Mouse (Mus musculus): ENCODE measurements at regions not wholly inside any gene's neighbourhood (a gene's known extent, or its start where the extent isn't known, plus 50 kb on each side); places are given as distances from the start of the nearest gene placed in this dataset.
A peak's percentile ranks its signal among the peaks of the same experiment; 100 is the strongest.

DNA sequence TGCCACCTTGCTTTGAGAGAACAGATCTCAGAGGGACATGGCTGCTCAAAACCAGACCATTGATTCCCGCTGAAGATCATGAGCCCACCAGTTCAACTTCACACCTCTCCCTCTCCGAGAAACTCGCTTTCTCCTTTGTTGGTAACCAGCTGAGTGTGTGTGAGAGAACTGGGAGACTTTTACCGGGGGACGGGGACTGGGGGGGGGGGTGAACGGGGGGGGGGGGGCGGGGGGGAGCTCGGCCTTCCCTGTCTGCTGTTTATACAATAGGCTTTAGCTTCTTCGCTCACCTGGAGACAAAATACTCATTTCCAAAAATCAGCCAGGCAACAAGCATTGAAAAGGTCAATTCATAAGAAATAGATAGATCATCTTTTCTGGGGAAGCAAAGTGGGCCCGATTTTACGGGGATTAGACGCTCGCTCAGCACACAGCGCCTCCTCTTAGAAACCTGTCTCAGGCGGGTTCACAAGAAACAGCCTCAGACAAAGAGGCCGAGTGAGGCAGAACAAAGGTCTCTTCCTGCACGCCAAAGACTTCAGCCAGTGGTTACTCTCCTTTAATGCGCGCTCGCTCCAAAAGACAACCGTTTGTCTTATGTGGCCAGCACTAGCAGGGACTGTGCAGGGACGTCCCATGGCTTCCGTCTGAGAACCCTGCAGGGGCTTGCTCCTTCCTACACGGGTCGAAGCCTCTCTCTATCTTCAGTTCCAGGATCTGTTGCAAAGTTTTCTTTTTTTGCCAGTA lies 202.7 kb downstream of the Irs2 start:
- peak; percentile 55; the same call in 1 of the 2 replicates for ATAC-seq
- H3K27ac ChIP-seq, result no peak overlapping the region

DNA sequence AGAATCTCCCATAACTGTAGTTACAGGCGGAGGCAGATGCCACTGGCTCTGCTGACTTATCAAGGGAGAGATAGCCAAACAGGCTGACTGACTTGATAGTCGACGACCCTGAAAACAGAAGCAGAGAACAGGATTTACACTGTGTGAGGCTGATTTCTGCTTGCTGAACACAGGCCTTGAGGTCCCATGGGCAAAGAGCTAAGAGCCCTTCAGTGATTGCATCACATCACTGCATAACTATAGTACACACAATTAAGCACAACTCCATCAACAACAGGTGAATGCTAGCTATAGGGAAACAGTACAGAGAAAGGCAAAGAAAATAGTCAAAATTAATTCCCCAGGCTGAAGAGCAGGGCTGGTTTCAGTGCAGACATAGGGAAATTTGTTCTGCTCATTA lies 203.3 kb downstream of the Irs2 start:
- Histone ChIP-seq H3K9ac (peak overlapping the region; percentile 34; the same call in 1 of the 2 replicates), H3K27me3 (0 out of 2 replicates have a peak, but pooled peaks cover 4% of the 10 kb centered on the region), H3K4me2 (no peak overlapping the region), H3K4me1 (peaks cover 18% of the 10 kb centered on the region), H3K36me3 (ENCODE audit: poor library complexity, severe bottlenecking) (no peaks in the 10 kb centered on the region), H3K9me3 (replicated peaks) (no peaks in the 10 kb centered on the region), H3K4me3 (no peak overlapping the region), H3K27ac (no peak overlapping the region)
- 54% methylated on average over 3 of the region's 3 CpGs for WGBS
- ATAC-seq, result no peak

More for the DNA sequence above, 202.7 kb downstream of the Irs2 start:
- Histone ChIP-seq H3K4me3 (peak overlapping the region; percentile 3; the same call in 1 of the 2 replicates), H3K27me3 (0 out of 2 replicates have a peak, but pooled peaks cover 4% of the 10 kb centered on the region), H3K36me3 (ENCODE audit: poor library complexity, severe bottlenecking) (no peaks in the 10 kb centered on the region), H3K9me3 (replicated peaks) (no peaks in the 10 kb centered on the region), H3K4me2 (peak overlapping the region; percentile 47), H3K4me1 (peaks cover 18% of the 10 kb centered on the region), H3K9ac (peak overlapping the region; percentile 35; the same call in 1 of the 2 replicates)
- WGBS, result 1% methylated on average over 22 of the region's 25 CpGs

DNA sequence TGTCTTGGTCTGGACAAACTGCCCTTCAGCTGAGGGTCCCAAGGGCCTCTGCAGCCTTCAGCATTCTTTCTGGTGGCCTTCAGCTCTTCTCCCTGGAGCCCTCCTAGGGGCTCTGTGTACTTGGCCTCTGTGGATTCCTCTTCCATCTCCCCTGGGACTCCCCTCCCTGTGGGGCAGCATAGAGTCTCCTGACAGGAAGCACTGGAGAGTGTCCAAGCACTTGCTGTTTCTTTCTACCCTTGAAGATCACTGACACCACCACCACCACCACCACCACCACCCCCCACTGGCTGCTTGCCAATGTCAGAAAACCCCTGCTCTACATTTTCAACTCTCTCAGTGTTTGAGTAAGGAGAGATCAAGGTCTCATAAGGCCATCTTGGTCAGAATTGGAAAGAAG lies 206.3 kb downstream of the Irs2 start:
- no peak overlapping the region for H3K4me3 ChIP-seq
- peaks cover 4% of the 10 kb centered on the region; the same call in 1 of the 2 replicates for H3K27me3 ChIP-seq
- H3K9ac ChIP-seq, result no peak overlapping the region
- no peaks in the 10 kb centered on the region for H3K36me3 ChIP-seq (ENCODE audit: poor library complexity, severe bottlenecking)
- peaks cover 18% of the 10 kb centered on the region for H3K4me1 ChIP-seq
- H3K4me2 ChIP-seq, result no peak overlapping the region
- no peaks in the 10 kb centered on the region for H3K9me3 ChIP-seq (replicated peaks)
- ATAC-seq, result no peak
- no peak overlapping the region for H3K27ac ChIP-seq

DNA sequence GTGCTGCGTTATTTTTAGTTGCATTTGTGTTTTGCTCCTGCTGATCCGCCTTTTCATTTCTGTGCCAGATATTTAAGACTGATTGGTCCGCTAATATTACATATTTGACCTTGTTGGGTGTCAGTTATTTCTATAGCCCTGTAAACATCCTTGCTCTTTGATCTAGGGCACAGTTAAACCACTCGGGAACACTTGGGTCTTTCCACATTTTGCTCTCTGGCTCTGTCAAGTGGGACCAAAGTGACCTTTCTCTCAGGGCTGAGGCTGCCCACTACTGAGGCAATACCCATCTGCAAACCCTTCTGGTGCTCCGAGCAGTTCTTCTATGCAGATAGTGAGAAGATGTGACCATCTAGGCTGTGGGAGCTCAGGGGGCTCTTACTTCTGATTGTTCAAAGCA lies 206.7 kb downstream of the Irs2 start:
- peaks cover 18% of the 10 kb centered on the region for H3K4me1 ChIP-seq
- H3K9me3 ChIP-seq (replicated peaks), result no peaks in the 10 kb centered on the region
- no peak overlapping the region for H3K27ac ChIP-seq
- no peak overlapping the region for H3K9ac ChIP-seq
- no peak for ATAC-seq
- peaks cover 1% of the 10 kb centered on the region; the same call in 1 of the 2 replicates for H3K27me3 ChIP-seq
- WGBS, result 87% methylated on average over 5 of the region's 5 CpGs
- no peaks in the 10 kb centered on the region for H3K36me3 ChIP-seq (ENCODE audit: poor library complexity, severe bottlenecking)
- no peak overlapping the region for H3K4me2 ChIP-seq
- H3K4me3 ChIP-seq, result no peak overlapping the region

DNA sequence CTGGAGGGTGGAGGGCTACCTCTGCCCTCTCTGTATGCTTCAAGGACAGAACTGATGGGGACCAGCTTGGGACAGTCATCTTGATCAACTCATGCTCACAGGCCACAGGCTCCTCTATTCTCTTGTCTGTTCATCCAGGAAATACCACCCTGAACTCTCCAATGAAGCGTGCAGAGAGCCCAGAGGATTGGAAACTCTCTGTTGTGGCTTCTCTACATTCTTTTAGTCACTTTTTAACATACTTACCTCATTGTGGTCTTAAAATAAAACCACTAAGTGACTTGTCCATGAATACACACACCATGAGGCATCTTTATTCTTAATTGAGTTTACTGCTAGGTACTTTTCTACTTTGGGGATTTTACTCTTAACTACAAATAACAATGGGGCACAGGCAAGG lies 209.8 kb downstream of the Irs2 start:
- no peak overlapping the region for H3K27ac ChIP-seq
- H3K27me3 ChIP-seq, result no peaks in the 10 kb centered on the region; the same call in 1 of the 2 replicates
- ATAC-seq, result no peak
- no peak overlapping the region for H3K4me3 ChIP-seq
- 89% methylated on average over 1 of the region's 1 CpGs for WGBS
- H3K9ac ChIP-seq, result no peak overlapping the region
- H3K36me3 ChIP-seq (ENCODE audit: poor library complexity, severe bottlenecking), result no peaks in the 10 kb centered on the region
- peaks cover 19% of the 10 kb centered on the region for H3K4me1 ChIP-seq
- no peak overlapping the region for H3K4me2 ChIP-seq
- H3K9me3 ChIP-seq (replicated peaks), result no peaks in the 10 kb centered on the region

DNA sequence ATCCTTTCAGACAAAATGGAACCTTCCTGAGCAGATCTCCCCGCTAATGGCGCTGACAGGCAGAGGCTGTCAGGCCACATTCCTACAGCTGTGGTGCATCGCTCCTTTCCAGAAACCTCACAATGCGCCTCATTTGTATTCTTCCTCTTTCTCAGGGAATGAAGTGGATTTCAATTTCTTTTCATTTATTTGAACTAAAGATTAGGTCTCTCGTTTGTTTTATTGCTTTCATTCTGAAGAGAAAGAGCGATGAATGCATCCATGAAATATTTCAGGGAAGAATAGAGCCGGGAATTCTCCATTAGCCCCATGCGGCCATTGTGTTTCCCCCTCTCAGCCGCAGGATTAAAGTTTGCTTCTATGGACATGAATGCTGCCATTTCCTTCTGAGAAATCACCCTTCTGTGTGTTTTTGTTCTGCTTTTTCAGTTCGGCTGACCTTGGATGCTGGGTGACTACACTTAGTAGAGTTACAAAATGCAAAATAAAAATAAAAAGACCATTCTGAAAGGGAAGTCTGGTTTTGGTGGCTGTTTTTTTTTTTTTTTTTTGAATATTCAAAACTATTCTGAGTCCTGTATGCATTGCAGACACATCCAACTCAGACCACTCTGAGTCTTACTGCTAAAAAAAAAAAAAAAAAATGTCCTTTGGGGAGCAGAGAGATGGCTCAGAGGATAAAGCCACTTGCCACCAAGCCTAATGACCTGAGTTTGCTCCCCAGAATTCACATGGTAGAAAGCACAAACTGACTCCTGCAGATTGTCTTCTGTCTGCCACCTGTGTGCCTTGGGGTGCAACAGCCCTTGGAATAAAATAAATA lies 213.7 kb downstream of the Irs2 start:
- Histone ChIP-seq H3K36me3 (ENCODE audit: poor library complexity, severe bottlenecking) (no peaks in the 10 kb centered on the region), H3K27ac (peak overlapping the region; percentile 54), H3K4me2 (peak overlapping the region; percentile 21), H3K27me3 (no peaks in the 10 kb centered on the region; the same call in 1 of the 2 replicates), H3K9me3 (replicated peaks) (no peaks in the 10 kb centered on the region), H3K9ac (no peak overlapping the region), H3K4me3 (no peak overlapping the region), H3K4me1 (peaks cover 21% of the 10 kb centered on the region)
- peak; percentile 84 for ATAC-seq
- 3% methylated on average over 10 of the region's 10 CpGs for WGBS

DNA sequence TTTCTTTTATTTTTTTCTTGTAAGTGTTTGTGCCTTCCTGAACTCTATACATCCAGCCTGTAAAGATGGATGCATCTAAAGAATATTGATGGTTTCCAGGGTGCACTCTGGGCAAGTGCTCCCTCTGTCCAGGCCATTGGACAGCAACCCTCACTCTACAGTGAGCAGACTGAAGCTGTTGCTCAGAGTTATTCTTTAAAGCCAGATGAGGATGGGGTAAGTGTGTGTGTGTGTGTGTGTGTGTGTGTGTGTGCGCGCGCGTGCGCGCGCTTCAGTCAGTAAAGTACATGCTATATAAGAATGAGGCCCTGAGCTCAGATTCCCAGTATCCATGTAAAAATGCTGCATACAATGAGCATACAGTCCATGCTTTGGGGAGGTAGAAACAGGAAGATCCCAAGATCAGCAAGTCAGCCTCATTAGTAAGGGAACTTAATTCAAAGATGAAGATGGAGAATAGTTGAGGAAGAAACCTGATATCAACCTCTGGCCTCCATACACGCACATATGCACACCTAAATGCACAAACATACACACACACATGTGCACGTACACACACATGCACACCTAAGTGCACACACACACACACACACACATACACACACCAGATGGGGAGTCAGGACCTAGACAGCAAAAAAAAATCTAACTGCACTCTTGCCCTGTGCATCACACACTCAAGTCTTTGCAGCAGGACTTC lies 214.4 kb downstream of the Irs2 start:
- peak; percentile 22; the same call in 1 of the 2 replicates for ATAC-seq
- H3K27me3 ChIP-seq, result no peaks in the 10 kb centered on the region; the same call in 1 of the 2 replicates
- no peak overlapping the region for H3K9ac ChIP-seq
- peaks cover 21% of the 10 kb centered on the region for H3K4me1 ChIP-seq
- peak overlapping the region; percentile 54 for H3K27ac ChIP-seq
- H3K4me2 ChIP-seq, result peak overlapping the region; percentile 21
- 81% methylated on average over 9 of the region's 9 CpGs for WGBS
- no peaks in the 10 kb centered on the region for H3K9me3 ChIP-seq (replicated peaks)
- H3K36me3 ChIP-seq (ENCODE audit: poor library complexity, severe bottlenecking), result no peaks in the 10 kb centered on the region
- no peak overlapping the region for H3K4me3 ChIP-seq

DNA sequence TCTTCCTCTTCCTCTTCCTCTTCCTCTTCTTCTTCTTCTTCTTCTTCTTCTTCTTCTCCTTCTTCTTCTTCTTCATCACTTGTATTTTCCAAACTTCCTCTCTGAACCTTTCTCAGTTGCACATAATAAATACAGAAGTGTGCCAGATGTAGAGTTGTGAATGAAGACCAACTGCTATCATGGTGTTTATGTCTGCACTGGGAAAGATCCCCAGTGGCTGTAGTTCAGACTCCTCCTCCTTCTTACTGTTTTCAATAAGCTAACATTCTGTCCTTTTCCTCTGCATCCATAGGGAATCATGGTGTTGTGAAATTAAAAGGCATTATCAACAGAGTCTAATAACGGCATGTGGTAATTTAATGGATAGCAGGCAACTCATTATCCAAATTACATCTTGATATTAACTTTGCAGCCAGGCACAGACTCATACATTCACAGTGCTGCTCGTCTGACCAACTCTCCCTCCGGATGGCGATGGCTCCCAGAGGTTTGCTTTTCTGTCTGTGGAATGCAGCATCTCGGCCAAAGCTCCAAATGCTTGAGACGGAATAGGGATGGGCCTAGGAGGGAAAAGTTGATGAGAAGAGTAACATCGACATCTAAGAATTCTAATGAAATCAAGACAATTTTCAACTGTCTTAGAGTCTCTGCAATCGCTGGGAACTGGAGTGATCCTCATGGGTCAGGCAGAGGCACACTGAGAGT lies 219.6 kb downstream of the Irs2 start:
- WGBS, result 83% methylated on average over 8 of the region's 8 CpGs
- H3K4me2 ChIP-seq, result no peak overlapping the region
- H3K9me3 ChIP-seq (replicated peaks), result no peaks in the 10 kb centered on the region
- H3K27ac ChIP-seq, result no peak overlapping the region
- no peak for ATAC-seq
- H3K4me3 ChIP-seq, result no peak overlapping the region
- H3K9ac ChIP-seq, result no peak overlapping the region
- no peaks in the 10 kb centered on the region for H3K36me3 ChIP-seq (ENCODE audit: poor library complexity, severe bottlenecking)
- H3K27me3 ChIP-seq, result no peaks in the 10 kb centered on the region
- peaks cover 9% of the 10 kb centered on the region for H3K4me1 ChIP-seq

DNA sequence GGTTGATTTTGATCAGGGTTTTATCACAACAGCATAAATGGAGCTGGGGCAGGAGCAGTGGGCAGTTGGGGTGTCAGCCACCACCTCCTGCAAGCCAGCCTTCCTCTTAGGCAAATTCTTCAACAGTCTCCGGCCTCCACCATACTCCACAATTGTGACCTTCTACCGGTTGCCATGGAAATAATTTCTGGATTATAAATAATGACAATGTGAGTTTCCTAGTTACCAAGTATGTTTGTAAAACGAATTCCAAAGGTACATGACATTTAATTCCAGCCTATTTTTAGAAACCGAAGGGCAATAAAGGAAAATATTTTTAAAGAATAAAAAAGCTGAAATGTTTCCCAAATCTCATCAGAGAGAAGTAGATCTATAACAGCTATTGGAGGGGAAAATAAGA lies 222.5 kb downstream of the Irs2 start:
- Histone ChIP-seq H3K27ac (no peak overlapping the region), H3K27me3 (no peaks in the 10 kb centered on the region), H3K4me2 (no peak overlapping the region), H3K9me3 (replicated peaks) (no peaks in the 10 kb centered on the region), H3K36me3 (ENCODE audit: poor library complexity, severe bottlenecking) (no peaks in the 10 kb centered on the region), H3K4me3 (no peak overlapping the region), H3K9ac (no peak overlapping the region), H3K4me1 (peaks cover 5% of the 10 kb centered on the region; the same call in 1 of the 2 replicates)
- WGBS, result 75% methylated on average over 4 of the region's 4 CpGs
- ATAC-seq, result no peak

DNA sequence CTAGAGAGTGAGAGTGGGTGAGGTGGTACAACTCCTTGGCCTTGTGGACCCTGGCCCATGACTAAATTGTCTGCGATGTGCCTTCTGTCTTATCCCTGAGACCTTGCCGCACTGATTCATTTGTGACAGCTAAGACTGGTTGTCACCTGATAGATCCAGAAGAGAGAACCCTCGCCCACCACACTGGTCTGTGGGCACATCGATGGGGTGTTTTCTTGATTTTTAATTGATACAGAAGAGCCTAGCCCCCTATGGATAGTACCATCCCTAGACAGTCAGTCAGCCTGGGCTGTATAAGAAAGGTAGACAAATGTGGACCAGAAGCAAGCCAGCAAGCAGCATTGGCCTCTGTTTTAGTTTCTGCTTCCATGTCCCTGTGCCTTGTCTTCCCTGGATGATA lies 222.9 kb downstream of the Irs2 start:
- Histone ChIP-seq H3K4me2 (no peak overlapping the region), H3K27ac (no peak overlapping the region), H3K9me3 (replicated peaks) (no peaks in the 10 kb centered on the region), H3K4me1 (peaks cover 5% of the 10 kb centered on the region; the same call in 1 of the 2 replicates), H3K27me3 (no peaks in the 10 kb centered on the region), H3K36me3 (ENCODE audit: poor library complexity, severe bottlenecking) (no peaks in the 10 kb centered on the region), H3K4me3 (no peak overlapping the region), H3K9ac (no peak overlapping the region)
- no peak for ATAC-seq
- 97% methylated on average over 4 of the region's 4 CpGs for WGBS

DNA sequence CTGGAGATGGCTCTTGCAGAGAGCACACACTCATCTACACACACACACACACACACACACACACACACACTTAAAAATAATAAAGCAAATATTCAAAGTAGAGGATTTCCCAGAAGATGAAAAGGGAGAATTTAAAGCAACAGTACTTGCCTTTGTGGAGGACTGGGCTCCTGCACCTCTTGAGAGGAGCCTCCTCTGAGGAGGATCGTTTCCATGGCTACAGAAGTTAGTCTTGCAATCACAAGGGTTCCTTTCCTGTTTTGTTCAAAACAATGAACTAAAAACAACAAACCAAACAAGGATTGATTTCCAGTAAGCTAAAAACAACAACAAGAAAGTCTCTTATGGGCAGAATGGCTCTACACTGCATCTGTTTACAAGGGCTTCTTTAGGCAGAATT lies 223.8 kb downstream of the Irs2 start:
- H3K36me3 ChIP-seq (ENCODE audit: poor library complexity, severe bottlenecking), result no peaks in the 10 kb centered on the region

More for the DNA sequence above, 223.8 kb downstream of the Irs2 start:
- H3K4me2 ChIP-seq, result no peak overlapping the region
- no peak overlapping the region for H3K4me3 ChIP-seq
- no peaks in the 10 kb centered on the region for H3K9me3 ChIP-seq (replicated peaks)
- no peak overlapping the region for H3K27ac ChIP-seq
- H3K9ac ChIP-seq, result no peak overlapping the region
- H3K27me3 ChIP-seq, result no peaks in the 10 kb centered on the region
- H3K4me1 ChIP-seq, result peaks cover 5% of the 10 kb centered on the region; the same call in 1 of the 2 replicates
- no peak for ATAC-seq
- 34% methylated on average over 1 of the region's 1 CpGs for WGBS

Data from forebrain, embryonic 13.5 days (tissue).